Mouse (Mus musculus) ES-E14 (cell line): ENCODE data around the gene Slc22a18. TPM values are rescaled to one million over a fixed set of nuclear protein-coding genes. Genes with fewer than 3 reads are reported as not detected.

ENCODE experiments used
- DNase-seq: peaks from one replicate; pipeline ENCODE4 v3.0.0-alpha.2; 2013; ENCODE audit warnings: low read depth, low spot score
- H3K27ac ChIP-seq: 2 replicates; pipeline ENCODE4 v1.5.1; 2012; ENCODE audit warnings: low read depth, mild to moderate bottlenecking, low read length, moderate library complexity, mixed read lengths; ENCODE audit not compliant: poor library complexity, insufficient read depth, severe bottlenecking
- H3K36me3 ChIP-seq: 2 replicates; pipeline ENCODE4 v1.6.1; 2012; ENCODE audit warnings: mild to moderate bottlenecking, low read length, moderate library complexity, mixed read lengths; ENCODE audit not compliant: control insufficient read depth, poor library complexity, insufficient read depth, severe bottlenecking
- H3K4me1 ChIP-seq, 2 experiments: fragments of 150-350 bp in 1 of 2; sonication (generic) in 1 of 2; 2 replicates each; pipeline ENCODE4 v1.6.1; 2012; ENCODE audit warnings: low read length in 2 of 2, mild to moderate bottlenecking in 1 of 2, mixed read lengths in 1 of 2; ENCODE audit not compliant: control insufficient read depth in 2 of 2, insufficient read depth in 2 of 2, poor library complexity in 1 of 2
- H3K4me3 ChIP-seq, 2 experiments: fragments of 150-350 bp in 1 of 2; sonication (generic) in 1 of 2; 2 replicates each; pipeline ENCODE4 v1.5.1; 2012; ENCODE audit warnings: low read length in 2 of 2, low read depth in 1 of 2, mild to moderate bottlenecking in 1 of 2, mixed read lengths in 1 of 2; ENCODE audit not compliant: insufficient read depth in 1 of 2, poor library complexity in 1 of 2, severe bottlenecking in 1 of 2
- H3K9ac ChIP-seq: 2 replicates; pipeline ENCODE4 v1.6.1; 2012; ENCODE audit warnings: low read depth, mild to moderate bottlenecking, low read length, mixed read lengths; ENCODE audit not compliant: poor library complexity, insufficient read depth, severe bottlenecking
- H3K9me3 ChIP-seq: fragments of 150-350 bp; sonication (generic); 2 replicates; pipeline ENCODE4 v1.6.1; 2012; ENCODE audit warnings: low read depth, mild to moderate bottlenecking, low read length; ENCODE audit not compliant: control insufficient read depth, insufficient read depth
- CHD2 ChIP-seq: IDR thresholded peaks from 2 replicates; pipeline ENCODE4 v1.6.1; 2014; ENCODE audit warnings: mild to moderate bottlenecking, low read depth, low read length, inconsistent platforms
- HCFC1 ChIP-seq: IDR thresholded peaks from 2 replicates; pipeline ENCODE4 v1.6.1; 2012; ENCODE audit warnings: low read length, inconsistent platforms, borderline replicate concordance; ENCODE audit not compliant: insufficient read depth
- MAFK ChIP-seq: IDR thresholded peaks from 2 replicates; pipeline ENCODE4 v1.6.1; 2014; ENCODE audit warnings: mild to moderate bottlenecking, low read depth, low read length, inconsistent platforms; ENCODE audit not compliant: insufficient read depth
- ZC3H11A ChIP-seq: IDR thresholded peaks from 2 replicates; pipeline ENCODE4 v1.6.1; 2012; ENCODE audit warnings: low read depth, mild to moderate bottlenecking, inconsistent platforms, low read length, borderline replicate concordance
- ZNF384 ChIP-seq: IDR thresholded peaks from 2 replicates; pipeline ENCODE4 v1.6.1; 2012; ENCODE audit warnings: low read depth, low read length, inconsistent platforms
- in situ Hi-C, 2 experiments: fragments of 600-800 bp; cut with MboI; formaldehyde crosslinking; loops; one replicate each; pipeline ENCODE4 v1.15.1; 2025; ENCODE audit warnings: low sequenced_read_pairs in 2 of 2, inconsistent platforms in 1 of 2; ENCODE audit not compliant: unreplicated experiment in 2 of 2
- total RNA-seq: library from RNA; depleted of rRNA; stranded (reverse); fragments of 300-350 nt; gene quantifications from 2 replicates; pipeline ENCODE4 v1.2.3, GENCODE M21; 2012

Slc22a18 gene
- total RNA-seq, 1 experiment: 1.5 TPM

DNA sequence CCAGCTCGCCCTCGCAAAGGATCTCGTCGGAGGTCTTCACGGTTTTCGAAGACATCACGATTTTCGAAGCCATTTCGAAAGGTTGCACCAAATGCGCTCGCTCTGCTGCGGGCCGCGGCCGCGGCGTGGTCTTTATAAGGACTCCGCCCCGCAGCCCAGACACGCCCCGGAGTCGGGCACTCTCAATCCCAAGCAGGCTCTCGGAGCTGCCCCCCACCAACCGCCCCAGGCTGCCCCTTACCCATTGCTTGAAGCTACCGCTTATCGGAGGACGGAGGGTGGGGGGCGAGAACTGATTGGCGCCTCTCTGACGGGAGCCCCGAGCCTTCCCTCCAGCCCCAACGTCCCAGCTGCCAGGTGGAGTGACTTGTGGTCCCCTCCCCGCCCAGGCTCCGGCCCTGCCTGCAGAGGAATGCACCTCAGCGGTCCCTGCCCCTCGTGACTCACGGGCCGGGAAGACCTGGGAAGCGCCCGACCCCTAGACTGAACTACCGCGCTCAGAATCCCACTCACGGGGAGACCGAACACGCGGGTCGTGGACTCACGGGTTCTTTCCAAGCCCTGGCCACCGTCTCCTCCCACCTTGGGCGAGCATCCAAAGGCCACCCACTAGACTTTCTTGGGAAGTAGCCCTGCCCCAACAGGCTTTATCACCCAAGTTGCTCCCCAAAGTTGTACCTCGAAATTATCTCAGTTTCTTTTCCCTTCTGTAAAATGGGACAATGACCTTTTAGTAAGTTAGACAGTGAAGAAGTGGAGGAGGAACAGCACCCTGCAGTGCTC, 29.1 kb downstream of the Slc22a18 start, which contains the start of gene Phlda2:
Gene Phlda2 (minus strand): TSS at position 733 of the 783 bp plus-strand sequence.
- in situ Hi-C loops: no loop called here
- peak; percentile 40 for DNase-seq
- H3K9ac ChIP-seq: peak within 1 kb of the TSS; percentile 62
- H3K4me1 ChIP-seq: peaks cover 3 to 33% of the 10 kb centered on the region in 2 experiments; a peak in 3 of 4 replicates
- H3K4me3 ChIP-seq: peak within 1 kb of the TSS; percentile 58 to 61
- 0 out of 2 replicates have a peak within 1 kb of the TSS, but pooled peaks have one; percentile 26 for H3K27ac ChIP-seq
- H3K36me3 ChIP-seq: no peaks in the 10 kb centered on the region
- no peaks in the 10 kb centered on the region for H3K9me3 ChIP-seq
- TF ChIP-seq HCFC1 (0 out of 2 replicates have a peak, but pooled peaks have one; percentile 27), MAFK (no peak)

GRCm38 (mm10) chr7:143503926-143504325, 30.4 kb downstream of the Slc22a18 start:
- peaks cover 3 to 21% of the 10 kb centered on the region in 2 experiments; a peak in 3 of 4 replicates for H3K4me1 ChIP-seq
- DNase-seq: no peak
- no peak overlapping the region for H3K27ac ChIP-seq
- 0 out of 4 replicates have a peak overlapping the region, but pooled peaks of 1 of the 2 experiments have one; percentile 21 for H3K4me3 ChIP-seq
- no peak overlapping the region for H3K9ac ChIP-seq
- TF ChIP-seq HCFC1 (no peak), MAFK (no peak), ZNF384 (no peak), CHD2 (no peak), ZC3H11A (no peak)
- no peaks in the 10 kb centered on the region for H3K9me3 ChIP-seq
- H3K36me3 ChIP-seq: no peaks in the 10 kb centered on the region
- in situ Hi-C loops: no loop called here

- no peak for DNase-seq
- Histone ChIP-seq H3K9me3 (no peaks in the 10 kb centered on the region), H3K27ac (no peak overlapping the region), H3K36me3 (no peaks in the 10 kb centered on the region), H3K9ac (no peak overlapping the region), H3K4me3 (no peak overlapping the region), H3K4me1 (peaks cover 2 to 20% of the 10 kb centered on the region in 2 experiments; a peak in 2 of 4 replicates)
- no peak for TF ChIP-seq ZC3H11A
- TF ChIP-seq MAFK: no peak
- no peak for TF ChIP-seq HCFC1
- TF ChIP-seq CHD2: no peak
- no peak for TF ChIP-seq ZNF384
- in situ Hi-C loops: no loop called here
These were observed 31.9 kb downstream of the Slc22a18 start for GRCm38 (mm10) chr7:143505411-143505810.

DNA sequence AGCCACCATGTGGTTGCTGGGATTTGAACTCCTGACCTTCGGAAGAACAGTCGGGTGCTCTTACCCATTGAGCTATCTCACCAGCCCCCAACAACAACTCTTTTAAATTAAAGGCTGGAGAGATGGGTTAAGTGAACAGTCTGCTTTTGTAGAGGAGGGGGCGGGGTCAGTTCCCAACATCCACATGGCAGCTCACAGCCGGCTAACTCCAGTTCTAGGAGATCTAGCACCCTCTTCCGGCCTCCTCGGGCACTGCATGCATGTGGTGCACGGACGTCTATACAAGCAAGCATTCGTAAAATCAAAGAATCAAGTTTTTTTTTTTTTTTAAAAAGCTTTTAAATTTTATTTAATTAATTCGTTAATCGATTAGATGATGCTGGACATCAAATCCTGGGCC, 32.3 kb downstream of the Slc22a18 start:
- peak; percentile 90 for DNase-seq
- Histone ChIP-seq H3K27ac (no peak overlapping the region), H3K36me3 (no peaks in the 10 kb centered on the region), H3K4me3 (no peak overlapping the region), H3K9ac (no peak overlapping the region), H3K4me1 (peaks cover 2 to 19% of the 10 kb centered on the region in 2 experiments; a peak in 2 of 4 replicates), H3K9me3 (no peaks in the 10 kb centered on the region)
- in situ Hi-C loops: no loop called here
- TF ChIP-seq CHD2 (no peak), HCFC1 (no peak), ZC3H11A (peak; percentile 62; the same call in 1 of the 2 replicates), ZNF384 (0 out of 2 replicates have a peak, but pooled peaks have one; percentile 15)
